Mouse (Mus musculus): ENCODE results near the gene Sdk2.

The Sdk2 gene

DNA sequence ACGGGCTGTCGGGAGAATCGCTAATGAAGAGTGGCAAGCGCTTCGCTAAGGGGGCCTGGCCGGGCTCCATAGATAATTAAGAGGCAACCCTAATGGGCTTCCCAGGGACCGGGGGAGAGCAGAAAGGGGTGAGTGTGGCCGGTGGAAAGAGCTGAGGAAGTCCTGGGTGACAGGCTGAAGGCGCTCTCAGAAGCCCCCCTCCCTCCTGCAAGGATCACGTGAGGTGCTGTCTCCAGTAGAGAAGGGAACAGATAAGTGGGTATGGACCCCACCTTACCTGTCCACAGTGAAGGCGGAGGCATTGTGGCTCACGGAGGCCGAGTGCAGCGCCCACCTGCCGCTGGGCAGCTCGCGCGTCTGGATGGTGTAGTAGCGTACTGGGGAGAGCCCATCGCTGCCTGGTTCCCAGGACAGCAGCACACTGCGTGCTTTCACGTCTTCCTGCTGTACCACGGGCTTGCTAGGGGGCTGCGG lies 238.7 kb downstream of the Sdk2 start:
- no peak for DNase-seq (ENCODE audit: low spot score)

DNA sequence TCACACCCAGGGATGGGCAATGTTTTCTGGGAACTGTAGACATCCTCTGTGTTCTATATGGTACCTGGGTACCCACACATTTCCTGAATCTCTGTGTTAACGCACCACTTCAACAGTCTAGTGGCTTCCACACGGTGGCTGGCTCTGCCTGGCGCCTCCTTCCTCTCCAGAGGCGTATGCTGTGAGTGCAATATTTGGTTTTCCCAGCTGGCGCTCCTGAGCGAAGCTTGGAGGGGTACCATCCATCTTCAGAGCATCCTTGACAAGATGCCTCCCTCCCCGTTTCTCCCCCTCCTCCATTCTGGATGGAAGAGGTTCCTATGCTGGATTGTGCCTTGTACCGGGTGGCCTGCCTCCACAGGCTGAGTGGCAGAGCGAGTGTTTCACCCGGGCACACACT lies 246.8 kb downstream of the Sdk2 start:
- no peak for DNase-seq (ENCODE audit: low spot score)

DNA sequence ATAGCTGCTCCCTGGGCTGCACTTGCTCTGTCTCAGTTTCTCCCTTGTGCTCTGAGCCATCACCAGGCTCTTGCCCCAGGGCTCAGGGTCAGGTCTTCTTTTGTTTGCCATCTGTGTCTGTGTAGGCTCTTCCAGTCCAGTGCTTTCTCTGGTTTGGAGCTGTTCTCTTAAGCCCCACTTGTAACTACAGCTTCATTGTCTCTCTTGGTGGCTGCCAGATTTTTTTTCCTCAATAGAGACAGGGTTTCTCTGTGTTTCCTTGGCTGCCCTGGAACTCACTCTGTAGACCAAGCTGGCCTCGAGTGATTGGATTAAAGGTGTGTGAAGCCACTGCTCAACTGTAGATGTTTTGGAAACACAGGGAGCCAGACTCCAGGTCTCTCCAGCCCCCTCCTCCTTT lies 247.8 kb downstream of the Sdk2 start:
- DNase-seq (ENCODE audit: low spot score): no peak

DNA sequence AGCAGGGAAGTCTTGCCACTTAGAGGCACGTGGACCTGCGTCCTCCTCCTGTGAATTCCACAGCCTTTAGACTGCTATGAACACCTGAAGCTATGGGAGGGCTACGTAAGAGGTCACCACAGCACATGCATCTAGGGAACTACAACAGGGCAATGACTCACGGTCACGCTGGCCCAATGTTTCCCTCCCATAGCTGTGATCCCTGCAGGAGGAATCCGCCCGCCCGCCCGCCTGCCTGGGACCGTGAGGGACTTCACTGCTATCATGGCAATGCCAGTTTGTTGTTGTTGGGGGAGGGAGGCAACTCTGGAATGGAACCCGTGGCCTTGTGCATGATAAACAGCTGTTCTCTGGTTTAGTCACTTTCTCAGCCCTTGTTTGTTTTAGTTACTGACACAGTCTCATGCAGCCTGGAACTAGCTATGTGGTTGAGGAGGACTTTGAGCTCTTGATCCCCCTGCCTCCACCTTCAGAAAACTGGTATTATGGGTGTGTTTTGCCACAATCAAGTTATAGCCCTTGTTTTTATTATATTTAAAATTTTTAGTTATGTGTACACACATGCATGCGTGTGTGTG lies 249.8 kb downstream of the Sdk2 start:
- peak; percentile 54 for DNase-seq (ENCODE audit: low spot score)

DNA sequence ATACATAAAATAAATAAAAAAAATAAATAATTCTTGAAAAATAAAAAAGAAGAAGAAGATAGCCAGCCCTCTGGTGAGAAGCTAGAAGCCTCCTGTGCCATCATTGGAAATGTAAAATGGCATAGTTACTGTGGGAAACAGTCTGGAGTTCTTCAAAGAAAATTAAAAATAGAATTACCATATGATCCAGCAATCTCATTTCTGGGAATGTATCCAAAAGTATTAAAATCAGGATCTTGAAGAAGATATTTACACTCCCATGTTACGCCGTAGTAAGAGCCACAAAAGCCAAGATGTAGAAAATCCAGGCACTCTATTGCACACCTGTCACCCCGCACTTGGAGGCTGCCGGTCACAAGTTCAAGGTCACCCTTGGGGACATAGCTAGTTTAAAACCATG lies 250.4 kb downstream of the Sdk2 start:
- no peak for DNase-seq (ENCODE audit: low spot score)

DNA sequence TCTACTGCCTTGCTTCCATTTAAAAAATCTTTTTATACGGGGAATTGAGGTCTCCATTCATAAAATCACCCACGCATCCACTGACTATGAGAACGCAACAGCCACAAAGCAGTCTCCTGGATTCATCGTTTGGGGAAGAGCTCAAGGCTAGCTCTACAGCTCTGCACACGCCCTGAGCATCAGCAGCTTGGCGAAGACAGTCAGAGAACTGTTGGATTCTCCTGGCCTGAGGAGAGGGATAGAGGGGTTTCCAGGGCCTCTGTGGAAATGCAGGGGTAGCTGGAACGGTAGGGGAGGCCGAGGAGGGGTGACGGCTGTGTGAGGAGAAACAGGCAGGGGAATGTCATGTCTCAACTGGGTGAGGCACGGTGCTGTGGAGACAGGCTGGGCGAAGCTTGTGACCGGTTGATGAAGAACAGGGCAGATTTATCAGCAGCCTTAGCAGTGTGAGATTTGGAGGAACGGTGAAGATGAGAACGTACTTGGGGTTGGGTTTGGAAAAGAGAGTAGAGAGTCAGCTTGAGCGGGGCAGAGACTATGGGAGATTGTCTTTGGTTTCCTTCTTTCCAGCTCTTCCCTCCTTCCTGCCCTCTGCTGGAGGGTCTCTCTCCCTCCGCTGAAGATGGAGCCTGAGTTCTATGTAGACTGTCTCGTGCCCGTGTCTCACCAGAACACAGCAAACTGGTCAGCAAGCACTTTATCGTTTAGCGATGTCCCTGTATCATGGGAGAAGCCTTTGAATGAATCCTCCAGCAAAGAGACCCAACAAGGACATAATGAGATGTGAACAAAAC lies 255.1 kb downstream of the Sdk2 start:
- peak; percentile 41 for DNase-seq (ENCODE audit: low spot score)

DNA sequence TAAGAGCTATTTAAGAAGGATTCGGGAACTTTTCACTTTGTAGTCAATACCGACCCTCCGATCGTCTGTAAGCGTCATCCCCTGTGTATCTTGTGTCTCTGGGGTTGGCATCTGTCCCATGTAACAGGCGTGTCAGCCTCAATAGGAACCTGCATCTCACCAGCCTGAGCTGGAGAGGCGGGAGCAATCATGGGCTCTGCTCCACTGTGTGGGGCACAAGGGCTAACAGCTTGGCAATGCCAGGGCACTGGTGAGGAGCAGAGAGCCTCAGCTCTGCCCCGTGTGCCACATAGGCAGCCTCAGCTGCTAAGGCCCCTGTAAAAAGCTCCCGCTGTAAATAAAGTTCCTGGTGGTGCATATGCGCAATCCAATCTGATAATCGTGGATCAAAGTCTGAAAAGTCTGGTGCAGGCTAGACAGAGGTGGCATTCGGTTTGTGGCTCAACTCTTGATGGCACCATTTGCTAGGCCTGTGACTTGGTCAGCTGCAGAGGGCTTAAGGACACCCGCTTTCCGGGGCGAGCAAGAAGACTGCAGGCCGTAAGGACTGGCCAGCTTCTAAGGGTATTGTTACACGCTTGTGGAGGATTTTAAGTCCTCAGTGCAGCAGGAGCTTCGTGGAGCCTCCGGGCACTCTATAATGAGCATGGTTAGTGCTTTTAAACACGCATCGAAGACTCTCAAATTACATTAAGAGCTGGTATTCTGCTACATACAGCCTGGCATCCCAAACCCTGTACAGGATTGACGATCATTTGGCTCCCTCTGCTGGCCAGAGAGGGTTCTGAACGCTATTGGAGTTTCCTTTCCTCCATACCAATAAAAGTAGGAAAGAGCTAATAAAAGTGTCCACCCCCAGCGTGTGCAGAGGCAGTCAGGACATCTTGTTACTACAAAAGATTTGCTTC lies 256.0 kb downstream of the Sdk2 start:
- peak; percentile 72 for DNase-seq (ENCODE audit: low spot score)

DNA sequence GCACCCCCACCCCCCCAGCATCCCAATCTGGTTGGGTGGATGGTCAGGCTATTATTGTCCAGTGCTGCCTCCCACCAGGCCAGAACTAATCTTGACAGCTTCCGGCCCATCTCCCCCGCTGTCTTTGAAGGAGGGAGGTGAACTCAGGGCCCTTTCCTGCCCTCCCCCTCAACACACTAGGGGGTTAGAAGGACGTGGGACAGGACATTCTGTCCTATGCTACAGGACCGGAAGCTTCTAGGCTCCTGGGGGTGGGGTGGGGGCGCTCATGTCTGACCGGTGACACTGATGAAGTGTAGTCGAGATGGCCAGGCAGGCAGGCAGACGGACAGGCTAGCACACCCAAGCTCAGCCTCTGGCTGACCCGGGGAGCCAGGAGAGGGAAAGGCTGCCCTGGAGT lies 259.8 kb downstream of the Sdk2 start:
- DNase-seq (ENCODE audit: low spot score): peak; percentile 41

DNA sequence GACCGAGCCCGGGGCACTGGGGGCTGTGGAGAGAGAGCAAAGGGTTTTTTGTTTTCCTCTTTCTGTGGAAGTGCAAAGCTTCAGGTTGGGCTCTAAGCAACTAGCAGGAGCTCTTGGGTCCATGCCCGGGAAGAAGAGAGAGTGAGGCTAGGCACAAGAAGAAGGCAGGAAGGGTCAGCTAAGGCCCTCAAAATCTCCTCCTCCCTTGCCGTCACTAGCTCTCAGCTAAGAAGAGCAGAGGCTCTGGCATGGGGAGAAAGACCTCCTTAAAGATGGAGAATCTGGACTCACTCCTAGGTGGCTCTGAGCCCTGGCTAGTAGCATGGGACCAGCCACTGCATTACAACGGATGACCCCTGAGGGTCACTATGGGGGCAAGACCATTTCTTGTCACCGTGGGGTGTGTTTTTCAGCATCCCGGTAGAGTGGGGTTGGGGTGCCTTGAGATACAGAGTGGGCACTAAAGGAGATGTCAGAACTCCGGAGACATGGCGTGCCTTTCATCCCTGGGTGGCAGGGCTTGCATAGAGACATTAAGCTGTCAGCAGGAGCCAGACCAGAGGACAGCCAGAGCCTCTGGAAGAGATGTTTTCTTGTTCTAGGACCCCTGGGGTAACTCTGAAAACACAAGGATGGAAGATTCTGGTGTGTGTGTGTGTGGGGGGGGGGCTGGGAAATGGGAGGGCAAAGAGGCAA lies 260.3 kb downstream of the Sdk2 start:
- peak; percentile 23 for DNase-seq (ENCODE audit: low spot score)

DNA sequence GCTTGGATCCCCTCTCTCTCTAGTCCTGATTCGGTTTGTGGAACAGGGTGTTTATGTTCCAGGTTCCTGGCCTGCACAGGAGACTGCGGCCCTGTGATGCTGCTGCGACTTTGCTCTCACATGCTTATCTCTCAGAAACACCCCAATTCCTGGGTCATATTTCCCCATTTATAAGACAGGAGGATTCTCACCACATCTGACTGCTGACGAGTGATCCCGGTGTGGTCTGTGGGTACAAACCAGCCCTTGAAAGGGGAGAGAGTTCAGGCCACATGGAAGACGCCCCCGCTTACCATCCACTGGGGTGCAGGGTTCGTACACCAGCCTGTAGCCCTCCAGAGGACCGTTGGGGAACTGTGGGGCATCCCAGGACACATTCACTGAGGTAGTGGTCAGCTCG lies 260.9 kb downstream of the Sdk2 start:
- no peak for DNase-seq (ENCODE audit: low spot score)

DNA sequence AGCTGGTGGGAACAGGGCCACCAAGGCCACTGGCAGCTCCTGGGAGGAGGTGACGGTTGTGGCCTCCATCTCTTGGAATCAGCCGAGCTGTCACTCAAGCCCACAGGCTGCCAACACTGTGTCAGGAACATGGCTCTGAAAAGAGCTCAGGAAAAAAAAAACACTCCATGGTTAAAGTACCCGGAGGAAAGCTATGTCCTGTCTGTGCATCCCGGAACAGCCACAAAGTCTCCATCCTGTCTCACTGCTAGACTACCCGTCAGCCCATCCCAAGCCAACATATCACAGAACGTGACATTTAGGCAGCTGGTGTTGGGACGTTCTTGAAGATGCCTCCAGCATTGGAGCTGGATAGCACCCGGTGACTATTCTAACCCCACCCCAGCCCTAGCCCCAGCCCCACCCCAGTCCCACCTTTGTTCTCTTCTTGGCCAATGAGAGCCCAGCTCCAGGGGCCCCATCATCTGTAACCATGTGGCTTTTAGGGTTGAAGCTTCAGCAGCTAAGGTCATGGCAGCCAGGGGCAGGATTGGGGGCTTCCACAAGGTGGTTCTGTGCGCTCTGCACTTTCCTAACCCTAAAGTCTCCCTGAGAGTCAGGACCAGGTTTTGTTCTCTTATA lies 263.4 kb downstream of the Sdk2 start:
- no peak for DNase-seq (ENCODE audit: low spot score)

DNA sequence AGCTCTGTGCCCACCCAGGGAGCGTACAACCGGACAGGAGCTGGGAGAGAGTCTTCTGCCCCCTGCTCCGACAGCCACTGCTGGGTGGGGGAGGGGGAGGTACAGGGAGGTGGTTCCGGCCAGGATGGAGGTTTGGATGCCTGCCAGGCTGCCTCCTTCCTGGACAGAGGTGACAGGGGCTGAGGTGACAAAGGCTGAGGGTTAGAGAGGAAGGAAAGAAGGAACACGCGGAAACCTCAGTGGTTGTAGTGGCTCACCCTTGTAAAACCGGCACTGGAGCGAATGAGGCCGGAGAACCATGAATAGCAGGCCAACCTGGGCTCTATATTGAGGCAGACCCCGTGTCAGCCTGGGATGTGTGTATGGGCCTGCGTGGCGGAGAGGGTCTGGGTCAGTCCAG lies 264.4 kb downstream of the Sdk2 start:
- no peak for DNase-seq (ENCODE audit: low spot score)

DNA sequence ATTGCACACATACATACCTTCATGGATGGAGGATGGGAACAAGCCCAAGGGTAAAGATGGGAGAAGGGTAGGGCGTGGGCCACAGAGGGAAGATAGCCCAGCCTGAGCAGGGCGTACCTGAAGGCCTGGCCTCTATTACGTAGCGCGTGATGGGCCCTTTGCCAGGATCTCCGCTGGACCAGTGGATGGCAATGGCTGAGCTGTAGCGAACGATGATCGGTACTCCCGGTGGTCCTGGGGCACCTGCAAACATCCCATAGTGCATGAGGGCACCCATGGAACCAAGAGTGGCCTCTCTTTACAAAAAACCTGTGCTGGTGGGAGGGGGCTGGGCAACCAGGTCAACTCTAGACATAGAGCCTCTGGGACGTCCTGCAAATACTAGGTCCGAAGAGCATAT lies 266.8 kb downstream of the Sdk2 start:
- DNase-seq (ENCODE audit: low spot score): no peak

DNA sequence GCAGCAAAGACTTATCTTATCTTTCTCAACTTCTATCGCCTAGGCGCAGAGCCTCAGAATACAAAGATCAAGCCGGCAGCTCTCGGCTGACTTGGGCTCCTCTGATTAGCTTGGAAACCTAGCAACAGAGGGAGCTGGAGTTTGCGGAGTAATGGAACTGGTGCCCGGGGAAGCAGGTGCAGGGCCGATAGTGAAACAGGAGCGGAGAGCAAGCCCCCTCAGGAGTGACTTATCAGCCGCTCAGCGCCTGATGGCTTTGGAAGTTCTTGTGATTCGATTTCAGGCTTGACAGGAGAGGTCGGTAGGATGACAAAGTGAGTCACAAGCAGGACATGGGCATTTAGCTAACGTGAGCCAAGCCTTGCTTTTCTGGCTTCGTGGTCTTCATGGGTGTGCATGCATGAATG lies 267.8 kb downstream of the Sdk2 start:
- DNase-seq (ENCODE audit: low spot score): no peak

DNA sequence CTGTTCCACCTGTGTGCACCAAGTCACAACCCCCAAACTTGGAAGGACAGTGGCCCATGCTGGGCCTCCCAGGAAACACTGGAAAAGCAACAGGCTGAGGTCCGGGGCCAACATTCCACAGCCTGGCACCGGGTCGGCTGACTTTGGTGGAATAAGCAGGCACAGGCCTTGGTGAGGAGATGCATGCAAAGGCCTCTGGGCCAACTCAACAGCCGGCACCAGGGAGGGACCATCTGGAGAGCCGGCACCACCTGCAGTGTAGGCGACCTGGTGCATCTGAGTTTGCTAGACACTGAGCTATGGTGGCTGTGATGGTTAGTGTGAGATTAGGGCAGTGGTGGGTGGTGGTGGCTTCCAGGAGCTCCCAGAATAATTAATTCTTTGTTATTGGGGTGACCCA lies 268.8 kb downstream of the Sdk2 start:
- DNase-seq (ENCODE audit: low spot score): no peak

DNA sequence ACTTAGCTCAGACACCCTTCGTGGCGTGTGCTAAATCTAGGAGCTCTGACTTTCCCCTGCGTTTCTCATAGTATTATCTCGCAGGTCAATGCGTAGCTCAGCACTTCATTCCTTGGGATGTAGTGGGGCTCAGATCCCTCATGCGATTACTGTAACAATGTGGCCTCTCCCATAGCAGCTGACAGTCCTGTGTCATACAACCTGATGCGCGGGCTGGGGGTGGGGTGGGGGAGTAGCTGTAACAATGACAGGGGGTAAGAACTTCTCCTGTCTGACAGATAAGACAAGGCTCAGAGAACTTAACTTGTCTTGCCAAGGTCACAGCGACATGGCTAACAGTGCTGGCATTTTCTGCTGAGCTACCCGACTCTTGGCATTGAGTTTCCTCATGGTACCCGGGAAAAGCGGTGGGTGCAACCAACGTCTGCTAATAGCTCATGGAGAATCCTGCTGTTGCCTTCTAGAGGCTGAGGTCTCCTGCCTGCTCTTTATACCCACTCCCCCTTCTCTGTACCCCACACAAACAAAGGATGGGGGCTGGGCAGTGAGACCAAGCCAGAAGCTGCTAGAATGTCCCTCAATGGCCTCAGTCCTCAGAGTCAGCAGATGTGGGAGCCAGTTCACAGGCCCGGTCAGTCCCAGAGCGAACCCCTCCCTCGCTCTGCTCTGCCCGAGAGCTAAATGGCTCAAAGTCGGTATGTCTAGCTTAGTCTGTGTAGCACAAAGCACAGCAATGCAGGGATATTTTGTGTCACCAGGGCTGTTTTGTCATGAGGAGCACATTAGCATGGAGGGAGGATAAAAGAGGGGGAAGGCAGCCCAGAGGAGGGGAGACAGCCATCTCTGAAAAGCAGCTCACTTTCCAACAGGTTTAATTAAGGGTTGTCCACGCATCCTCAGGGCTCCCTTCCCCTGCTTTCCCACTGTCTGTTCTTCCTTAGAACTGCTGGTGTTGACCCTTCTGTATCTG lies 269.5 kb downstream of the Sdk2 start:
- DNase-seq (ENCODE audit: low spot score): no peak

DNA sequence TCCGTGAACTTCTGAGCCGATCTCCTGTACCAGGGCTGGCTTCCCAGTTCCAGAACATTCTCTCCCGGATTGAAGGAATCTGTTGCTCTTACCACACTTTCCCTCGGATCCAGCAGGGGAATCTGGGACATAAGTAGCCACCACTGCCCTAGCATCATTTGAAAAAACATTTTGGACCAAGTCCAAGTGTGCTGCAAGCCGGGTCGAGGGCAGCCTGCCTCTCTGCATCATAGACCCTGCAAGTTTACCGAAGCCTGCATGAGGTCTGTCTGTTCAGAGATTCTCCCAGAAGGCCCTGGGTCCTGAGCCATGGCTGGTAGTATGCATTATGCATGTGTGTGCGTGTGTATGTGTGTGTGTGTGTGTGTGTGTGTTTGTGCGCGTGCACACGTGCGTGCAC lies 271.0 kb downstream of the Sdk2 start:
- DNase-seq (ENCODE audit: low spot score): no peak

DNA sequence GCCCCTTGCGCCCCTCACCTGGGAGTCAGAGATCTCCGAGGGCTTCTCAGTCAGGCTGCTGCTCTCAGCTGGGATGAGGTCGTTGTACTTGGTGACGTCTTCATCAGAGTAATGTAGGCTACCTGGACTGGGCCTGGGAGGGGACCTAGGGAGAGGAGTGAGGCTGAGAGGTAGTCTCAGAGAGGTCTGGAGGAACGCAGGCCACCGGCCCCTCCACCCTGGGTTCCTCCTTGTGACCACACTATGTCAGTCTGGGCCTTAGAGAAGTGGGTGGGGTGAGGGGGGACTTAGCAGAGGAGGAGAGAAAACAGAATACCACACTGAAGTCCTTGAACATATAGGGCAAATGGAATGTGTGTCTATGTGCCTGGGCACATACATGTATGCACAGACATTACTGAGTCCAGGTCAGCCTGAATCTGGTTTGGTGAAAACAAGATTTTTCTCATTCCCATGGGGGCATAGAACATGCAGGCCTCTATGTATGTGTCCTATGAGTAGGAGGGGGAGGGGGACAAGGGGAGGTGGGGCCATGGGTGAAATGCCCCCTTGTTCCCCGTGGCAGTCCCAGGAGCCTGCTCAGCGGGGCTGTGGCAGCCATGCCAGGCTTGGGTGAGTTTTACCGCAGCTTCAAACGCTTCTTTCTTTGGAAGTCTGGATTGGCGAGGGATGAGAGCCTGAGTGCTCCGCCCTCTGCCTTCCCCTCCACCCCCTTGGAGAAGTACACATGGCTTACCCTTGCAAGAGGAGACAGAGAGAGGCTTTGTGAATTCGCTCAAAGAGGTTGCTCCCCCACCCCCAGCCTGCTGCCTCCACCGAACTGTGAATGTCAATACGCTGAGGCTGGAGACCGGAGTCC lies 275.3 kb downstream of the Sdk2 start:
- no peak for DNase-seq (ENCODE audit: low spot score)

DNA sequence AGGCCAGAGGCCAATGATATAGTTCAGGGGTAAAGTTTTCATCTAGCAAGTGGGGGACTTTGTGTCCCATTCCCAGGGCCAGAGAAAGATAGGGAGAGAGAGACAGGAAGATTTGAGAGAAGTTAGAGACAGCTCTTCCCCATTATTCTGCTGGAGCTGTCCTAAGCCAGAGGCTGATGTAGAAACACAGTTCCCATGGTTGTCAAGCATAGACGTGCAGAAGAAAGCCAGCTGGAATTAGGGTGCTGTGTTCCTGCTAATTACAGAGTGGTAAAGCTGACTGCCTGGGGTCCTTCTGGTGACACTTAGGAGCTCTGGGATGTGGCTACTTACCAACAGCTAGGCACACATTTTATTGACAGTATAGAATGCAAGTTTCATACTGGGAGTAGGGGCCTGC lies 277.7 kb downstream of the Sdk2 start:
- DNase-seq (ENCODE audit: low spot score): no peak

Data from yolk sac, embryonic 10.5 days (tissue).